Comparison of ENCODE assay signal across 40 mouse cellular contexts in genomic region chr9:35561076-35561475, GRCm38 (mm10). TPM values are rescaled to one million over a fixed set of nuclear protein-coding genes. Genes with fewer than 3 reads are reported as not detected.
"Had no signal": no experiment of that assay in that cellular context is flagged by ENCODE, and none has a peak within 500 bp of the region (broad histone marks: within the 10 kb centered on the region; RNA-seq: fewer than 3 reads in every experiment).

No protein-coding gene starts in this region.

- H3K9ac ChIP-seq: heart, embryonic 12.5 days; hindbrain, embryonic 13.5 days; hindbrain, embryonic 15.5 days; intestine, embryonic 15.5 days; kidney, embryonic 15.5 days; limb, embryonic 13.5 days; limb, embryonic 15.5 days had no signal

- H3K27ac ChIP-seq: heart, embryonic 10.5 days; hindbrain, embryonic 13.5 days; hindbrain, embryonic 15.5 days; hindbrain, postnatal 0 days; intestine, embryonic 15.5 days; kidney, embryonic 15.5 days; kidney, postnatal 0 days; limb, embryonic 13.5 days; limb, embryonic 15.5 days; liver, embryonic 12.5 days had no signal

- H3K4me3 ChIP-seq: heart, embryonic 12.5 days; hindbrain, embryonic 13.5 days; hindbrain, embryonic 15.5 days; intestine, embryonic 15.5 days had no signal

- H3K27me3 ChIP-seq: hindbrain, embryonic 15.5 days; intestine, embryonic 15.5 days; limb, embryonic 15.5 days had no signal

- DNase-seq: gastrocnemius, postnatal 14 days; gastrocnemius, postnatal 36 days; heart, adult 18-20 months; heart, postnatal 10 days; heart, postnatal 36 days; kidney, adult 11 months; kidney, adult 2 months; kidney, adult 9 months; kidney, postnatal 14 days; kidney, postnatal 36 days; left cerebral cortex, postnatal 4 days had no signal

- ATAC-seq: hindbrain, postnatal 0 days; intestine, embryonic 15.5 days; liver, embryonic 12.5 days had no signal

- H3K9me3 ChIP-seq: heart, embryonic 10.5 days; heart, embryonic 12.5 days; hindbrain, embryonic 13.5 days; hindbrain, embryonic 15.5 days; intestine, embryonic 15.5 days; kidney, embryonic 15.5 days; limb, embryonic 13.5 days; limb, embryonic 15.5 days; liver, embryonic 12.5 days had no signal

- H3K4me2 ChIP-seq: heart, embryonic 12.5 days; limb, embryonic 15.5 days had no signal

RNA-seq across cellular contexts. Expression of gene Ddx25, which starts 2.7 kb away (rescaled TPM):
- total RNA-seq: gastrocnemius, adult 18-20 months; gastrocnemius, adult 8-10 months; gastrocnemius, postnatal 36 days; heart, adult 18-20 months; heart, postnatal 36 days; hematopoietic stem cell, adult 5-6 weeks; liver, adult 2 months had no signal

RNA-seq across cellular contexts. Expression of gene Pate2, which starts 9.0 kb away (rescaled TPM):
- total RNA-seq: gastrocnemius, adult 18-20 months; gastrocnemius, adult 8-10 months; gastrocnemius, postnatal 36 days; heart, adult 18-20 months; heart, adult 8-10 months; heart, postnatal 36 days; hematopoietic stem cell, adult 5-6 weeks; liver, adult 2 months had no signal
- polyA plus RNA-seq: large intestine, adult 2 months; liver, adult 2 months had no signal

RNA-seq across cellular contexts. Expression of gene Gm1113, which starts 43.0 kb away (rescaled TPM):
- total RNA-seq: gastrocnemius, adult 18-20 months; gastrocnemius, adult 8-10 months; gastrocnemius, postnatal 14 days; gastrocnemius, postnatal 36 days; heart, adult 18-20 months; heart, adult 8-10 months; heart, postnatal 10 days; heart, postnatal 36 days; hematopoietic stem cell, adult 5-6 weeks; hindbrain, postnatal 0 days; layer of hippocampus, adult 18-20 months; layer of hippocampus, postnatal 14 days; layer of hippocampus, postnatal 36 days; left cerebral cortex, adult 18-20 months; left cerebral cortex, adult 8-10 months; left cerebral cortex, postnatal 10 days; left cerebral cortex, postnatal 25 days; left cerebral cortex, postnatal 4 days; liver, adult 2 months had no signal
- polyA plus RNA-seq: gonadal fat pad, adult 2 months; heart, embryonic 10.5 days; heart, embryonic 12.5 days; heart, embryonic 14.5 days; heart, embryonic 16.5 days; hindbrain, embryonic 11.5 days; hindbrain, embryonic 13.5 days; hindbrain, embryonic 15.5 days; hindbrain, postnatal 0 days; intestine, embryonic 15.5 days; kidney, adult 2 months; kidney, embryonic 15.5 days; kidney, postnatal 0 days; large intestine, adult 2 months; limb, embryonic 11.5 days; limb, embryonic 13.5 days; limb, embryonic 15.5 days; liver, adult 2 months; liver, embryonic 12.5 days had no signal
